Mouse (Mus musculus) gastrocnemius, postnatal 25 days (tissue): ENCODE results near the gene Polr1e. TPM values are rescaled to one million over a fixed set of nuclear protein-coding genes. Genes with fewer than 3 reads are reported as not detected.
"Not testable (repeated sequence)": the region's sequence is repeated elsewhere in the genome, so short reads cannot be mapped to it uniquely, and the experiment has no call there.

ENCODE experiments used
- DNase-seq: peaks from one replicate; pipeline ENCODE4 v3.0.0; 2022
- total RNA-seq, 2 experiments: library from RNA; stranded (reverse); gene quantifications; 1 replicate in 1 of 2; 2 replicates in 1 of 2; pipeline ENCODE4 v1.2.3; 2021

The Polr1e gene
- total RNA-seq, 2 experiments from 2014 or later, result 4.0 to 4.6 TPM

GRCm38 (mm10) chr4:45055451-45055850 is 37.1 kb downstream of the Polr1e start:
- peak; percentile 40 for DNase-seq

GRCm38 (mm10) chr4:45063836-45064235 is 45.5 kb downstream of the Polr1e start:
- DNase-seq, result not testable (repeated sequence)

GRCm38 (mm10) chr4:45064577-45064976 is 46.2 kb downstream of the Polr1e start:
- DNase-seq, result no peak

- DNase-seq, result no peak
These were observed 47.8 kb downstream of the Polr1e start for GRCm38 (mm10) chr4:45066036-45066730.

GRCm38 (mm10) chr4:45067742-45068141 is 49.4 kb downstream of the Polr1e start:
- no peak for DNase-seq

- no peak for DNase-seq
These were observed 54.0 kb downstream of the Polr1e start for GRCm38 (mm10) chr4:45072261-45072973.

- no peak for DNase-seq
These were observed 55.2 kb downstream of the Polr1e start for GRCm38 (mm10) chr4:45073544-45073943.

GRCm38 (mm10) chr4:45081041-45081440 is 62.7 kb downstream of the Polr1e start:
- peak; percentile 14 for DNase-seq

GRCm38 (mm10) chr4:45082951-45083350 is 64.6 kb downstream of the Polr1e start:
- no peak for DNase-seq

GRCm38 (mm10) chr4:45083487-45083886 is 65.1 kb downstream of the Polr1e start:
- DNase-seq, result no peak

- DNase-seq, result peak; percentile 92
These were observed 65.9 kb downstream of the Polr1e start, which contains the start of gene Fbxo10 for GRCm38 (mm10) chr4:45084021-45084894. Gene Fbxo10 (minus strand): TSS chr4:45084604.

- DNase-seq, result no peak
These were observed 66.5 kb downstream of the Polr1e start for GRCm38 (mm10) chr4:45084895-45085290.

Other genes with a start within 250 kb of the Polr1e start
- gene Grhpr, start 37.2 kb upstream of the Polr1e start, total RNA-seq, result 10 to 100 TPM; 22.5 to 25.6 TPM
- 1 to 10 TPM; 2.8 to 3.4 TPM for gene Zbtb5, start 6.2 kb upstream of the Polr1e start, total RNA-seq
- 1 to 10 TPM; 2.5 TPM for gene Fbxo10, start 66.0 kb downstream of the Polr1e start, total RNA-seq
- gene Tomm5, start 89.5 kb downstream of the Polr1e start, total RNA-seq, result 100 to 1,000 TPM in 1 of 2 experiments, 10 to 100 TPM in 1; 84.5 to 103 TPM
- under 1 TPM; 0.51 to 0.56 TPM for gene Frmpd1, start 166.3 kb downstream of the Polr1e start, total RNA-seq